Mouse (Mus musculus) hindbrain, embryonic 12.5 days (tissue): Measurements from ENCODE around the gene Fkbp9. TPM values are rescaled to one million over a fixed set of nuclear protein-coding genes. Genes with fewer than 3 reads are reported as not detected.

ENCODE experiments used
- ATAC-seq: fragments of 200-750 bp; cut with Nextera tagmentation; 2 replicates; pipeline ENCODE4 v1.8.0; 2017; ENCODE audit warnings: moderate TSS enrichment; ENCODE audit not compliant: low FRiP score
- H3K27ac ChIP-seq: fragments of 300-500 bp; sonication (generic); 2 replicates; pipeline ENCODE4 v1.5.1; 2016; ENCODE audit warnings: mild to moderate bottlenecking
- H3K27me3 ChIP-seq: fragments of 300-500 bp; sonication (generic); 2 replicates; pipeline ENCODE4 v1.6.1; 2016; ENCODE audit warnings: mild to moderate bottlenecking
- H3K36me3 ChIP-seq: fragments of 300-500 bp; sonication (generic); 2 replicates; pipeline ENCODE4 v1.6.1; 2016; ENCODE audit warnings: mild to moderate bottlenecking
- H3K4me1 ChIP-seq: fragments of 300-500 bp; sonication (generic); 2 replicates; pipeline ENCODE4 v1.6.1; 2016
- H3K4me2 ChIP-seq: fragments of 300-500 bp; sonication (generic); replicated peaks from 2 replicates; pipeline ENCODE4 v1.6.1; 2016; ENCODE audit warnings: mild to moderate bottlenecking
- H3K4me3 ChIP-seq: fragments of 300-500 bp; sonication (generic); 2 replicates; pipeline ENCODE4 v1.5.1; 2016; ENCODE audit warnings: mild to moderate bottlenecking
- H3K9ac ChIP-seq: fragments of 300-500 bp; sonication (generic); 2 replicates; pipeline ENCODE4 v1.6.1; 2016; ENCODE audit warnings: mild to moderate bottlenecking, moderate library complexity
- H3K9me3 ChIP-seq: fragments of 300-500 bp; sonication (generic); replicated peaks from 2 replicates; pipeline ENCODE4 v1.6.1; 2016; ENCODE audit warnings: mild to moderate bottlenecking
- WGBS: fragments of 180-500 bp; shearing (Covaris S2); methylation state at CpG from one replicate; pipeline ENCODE4 v1.1.7; 2016; 5-methylcytosine and 5-hydroxymethylcytosine counted together
- polyA plus RNA-seq: library from polyadenylated mRNA; unstranded; fragments of >200 nt; fragmentation: Nextera tagmentation; extraction: Ambion mirVana; gene quantifications from 2 replicates; pipeline ENCODE4 v1.2.1, GENCODE M21; 2016

Gene Fkbp9
- polyA plus RNA-seq = 92.2 and 98.5 TPM in 2 replicates

GRCm38 (mm10) chr6:56831697-56832406, at the start of gene Fkbp9:
TSS of gene Fkbp9 (plus strand) at chr6:56832059.
- Histone ChIP-seq H3K27ac (peak within 1 kb of the TSS; percentile 19), H3K27me3 (no peaks in the 10 kb centered on the region), H3K9ac (peak within 1 kb of the TSS; percentile 60), H3K9me3 (no peaks in the 10 kb centered on the region), H3K4me2 (peak within 1 kb of the TSS; percentile 65), H3K36me3 (no peaks in the 10 kb centered on the region), H3K4me1 (peaks cover 6% of the 10 kb centered on the region; the same call in 1 of the 2 replicates), H3K4me3 (peak within 1 kb of the TSS; percentile 49)
- peak; percentile 95 for ATAC-seq
- WGBS = under 1% methylated on average over 52 of the region's 58 CpGs

GRCm38 (mm10) chr6:56783561-56784272, 48.1 kb upstream of the Fkbp9 start:
- peaks cover 44% of the 10 kb centered on the region for H3K36me3 ChIP-seq
- ATAC-seq = no peak
- 93% methylated on average over 4 of the region's 4 CpGs for WGBS
- no peak overlapping the region for H3K4me2 ChIP-seq
- no peaks in the 10 kb centered on the region for H3K27me3 ChIP-seq
- no peak overlapping the region for H3K27ac ChIP-seq
- no peaks in the 10 kb centered on the region for H3K4me1 ChIP-seq
- no peak overlapping the region for H3K4me3 ChIP-seq
- H3K9me3 ChIP-seq = no peaks in the 10 kb centered on the region
- H3K9ac ChIP-seq = no peak overlapping the region

- H3K36me3 ChIP-seq = peaks cover 33% of the 10 kb centered on the region
- H3K4me1 ChIP-seq = no peaks in the 10 kb centered on the region
- H3K27ac ChIP-seq = no peak overlapping the region
- ATAC-seq = no peak
- no peaks in the 10 kb centered on the region for H3K27me3 ChIP-seq
- H3K9me3 ChIP-seq = no peaks in the 10 kb centered on the region
- H3K9ac ChIP-seq = no peak overlapping the region
- no peak overlapping the region for H3K4me2 ChIP-seq
- no peak overlapping the region for H3K4me3 ChIP-seq
- WGBS = 87% methylated on average over 5 of the region's 5 CpGs
Observed at GRCm38 (mm10) chr6:56785068-56785467, 46.8 kb upstream of the Fkbp9 start.

GRCm38 (mm10) chr6:56787668-56788067, 44.2 kb upstream of the Fkbp9 start:
- Histone ChIP-seq H3K9ac (no peak overlapping the region), H3K27ac (no peak overlapping the region), H3K4me1 (no peaks in the 10 kb centered on the region), H3K27me3 (no peaks in the 10 kb centered on the region), H3K4me2 (no peak overlapping the region), H3K36me3 (peaks cover 26% of the 10 kb centered on the region), H3K9me3 (no peaks in the 10 kb centered on the region), H3K4me3 (no peak overlapping the region)
- ATAC-seq = no peak
- WGBS = 100% methylated on average over 2 of the region's 2 CpGs

GRCm38 (mm10) chr6:56789336-56789735, 42.5 kb upstream of the Fkbp9 start:
- no peaks in the 10 kb centered on the region for H3K9me3 ChIP-seq
- no peaks in the 10 kb centered on the region for H3K27me3 ChIP-seq
- WGBS = 90% methylated on average over 3 of the region's 3 CpGs
- ATAC-seq = no peak
- H3K27ac ChIP-seq = no peak overlapping the region
- H3K4me2 ChIP-seq = no peak overlapping the region
- H3K4me1 ChIP-seq = no peaks in the 10 kb centered on the region
- no peak overlapping the region for H3K4me3 ChIP-seq
- peaks cover 17% of the 10 kb centered on the region for H3K36me3 ChIP-seq
- no peak overlapping the region for H3K9ac ChIP-seq

GRCm38 (mm10) chr6:56794834-56795233, 37.0 kb upstream of the Fkbp9 start:
- no peak for ATAC-seq
- Histone ChIP-seq H3K4me3 (no peak overlapping the region), H3K27ac (no peak overlapping the region), H3K4me2 (peak overlapping the region; percentile 79), H3K27me3 (no peaks in the 10 kb centered on the region), H3K9ac (no peak overlapping the region), H3K36me3 (no peaks in the 10 kb centered on the region), H3K9me3 (no peaks in the 10 kb centered on the region), H3K4me1 (peaks cover 18% of the 10 kb centered on the region)
- WGBS = 88% methylated on average over 5 of the region's 5 CpGs

GRCm38 (mm10) chr6:56796232-56796631, 35.6 kb upstream of the Fkbp9 start:
- Histone ChIP-seq H3K4me1 (peaks cover 18% of the 10 kb centered on the region), H3K4me3 (peak overlapping the region; percentile 87), H3K4me2 (peak overlapping the region; percentile 79), H3K36me3 (no peaks in the 10 kb centered on the region), H3K27ac (peak overlapping the region; percentile 100; the same call in 1 of the 2 replicates), H3K27me3 (no peaks in the 10 kb centered on the region), H3K9ac (peak overlapping the region; percentile 95), H3K9me3 (no peaks in the 10 kb centered on the region)
- WGBS = 14% methylated on average over 8 of the region's 8 CpGs
- no peak for ATAC-seq

- peak overlapping the region; percentile 100 for H3K27ac ChIP-seq
- H3K4me2 ChIP-seq = peak overlapping the region; percentile 79
- peak overlapping the region; percentile 87 for H3K4me3 ChIP-seq
- peak overlapping the region; percentile 95 for H3K9ac ChIP-seq
- ATAC-seq = peak; percentile 28
- H3K9me3 ChIP-seq = no peaks in the 10 kb centered on the region
- no peaks in the 10 kb centered on the region for H3K36me3 ChIP-seq
- no peaks in the 10 kb centered on the region for H3K27me3 ChIP-seq
- under 1% methylated on average over 16 of the region's 16 CpGs for WGBS
- H3K4me1 ChIP-seq = peaks cover 18% of the 10 kb centered on the region
Observed at GRCm38 (mm10) chr6:56796668-56797141, 35.2 kb upstream of the Fkbp9 start.

GRCm38 (mm10) chr6:56797311-56798151, 34.3 kb upstream of the Fkbp9 start, which contains the start of gene Kbtbd2:
TSS of gene Kbtbd2 (minus strand) at chr6:56797813.
- 1% methylated on average over 83 of the region's 98 CpGs for WGBS
- peak; percentile 97 for ATAC-seq
- Histone ChIP-seq H3K4me2 (peak within 1 kb of the TSS; percentile 79), H3K4me1 (peaks cover 18% of the 10 kb centered on the region), H3K4me3 (peak within 1 kb of the TSS; percentile 87), H3K27ac (peak within 1 kb of the TSS; percentile 100), H3K9ac (peak within 1 kb of the TSS; percentile 95), H3K9me3 (no peaks in the 10 kb centered on the region), H3K36me3 (no peaks in the 10 kb centered on the region), H3K27me3 (no peaks in the 10 kb centered on the region)

- ATAC-seq = no peak
- peaks cover 18% of the 10 kb centered on the region for H3K4me1 ChIP-seq
- peak overlapping the region; percentile 79 for H3K4me2 ChIP-seq
- peak overlapping the region; percentile 95 for H3K9ac ChIP-seq
- H3K4me3 ChIP-seq = peak overlapping the region; percentile 87
- H3K27me3 ChIP-seq = no peaks in the 10 kb centered on the region
- H3K27ac ChIP-seq = peak overlapping the region; percentile 100
- no peaks in the 10 kb centered on the region for H3K36me3 ChIP-seq
- H3K9me3 ChIP-seq = no peaks in the 10 kb centered on the region
- WGBS = 20% methylated on average over 8 of the region's 8 CpGs
Observed at GRCm38 (mm10) chr6:56798152-56798465, 33.8 kb upstream of the Fkbp9 start.

GRCm38 (mm10) chr6:56805026-56805425, 26.8 kb upstream of the Fkbp9 start:
- 92% methylated on average over 4 of the region's 4 CpGs for WGBS
- no peak overlapping the region for H3K9ac ChIP-seq
- no peak overlapping the region for H3K4me3 ChIP-seq
- H3K9me3 ChIP-seq = no peaks in the 10 kb centered on the region
- H3K27me3 ChIP-seq = 0 out of 2 replicates have a peak, but pooled peaks cover 2% of the 10 kb centered on the region
- ATAC-seq = no peak
- H3K27ac ChIP-seq = no peak overlapping the region
- no peaks in the 10 kb centered on the region for H3K4me1 ChIP-seq
- no peak overlapping the region for H3K4me2 ChIP-seq
- no peaks in the 10 kb centered on the region for H3K36me3 ChIP-seq

- Histone ChIP-seq H3K9ac (no peak overlapping the region), H3K4me1 (no peaks in the 10 kb centered on the region), H3K4me2 (no peak overlapping the region), H3K9me3 (no peaks in the 10 kb centered on the region), H3K4me3 (no peak overlapping the region), H3K36me3 (no peaks in the 10 kb centered on the region), H3K27me3 (0 out of 2 replicates have a peak, but pooled peaks cover 2% of the 10 kb centered on the region), H3K27ac (no peak overlapping the region)
- 72% methylated on average over 2 of the region's 2 CpGs for WGBS
- ATAC-seq = no peak
Observed at GRCm38 (mm10) chr6:56806195-56806594, 25.7 kb upstream of the Fkbp9 start.
